Mouse (Mus musculus) testis, postnatal 14 days (tissue): ENCODE measurements at regions not wholly inside any gene's neighbourhood (a gene's known extent, or its start where the extent isn't known, plus 50 kb on each side); places are given as distances from the start of the nearest gene placed in this dataset.
"Not testable (repeated sequence)": the region's sequence is repeated elsewhere in the genome, so short reads cannot be mapped to it uniquely, and the experiment has no call there.

Experiments used
- DNase-seq: peaks from one replicate; pipeline ENCODE4 v3.0.0; 2021; ENCODE audit warnings: low spot score

GRCm38 (mm10) chr12:109749711-109750243 is 149.6 kb upstream of the Rtl1 start:
- peak; percentile 10 for DNase-seq

- no peak for DNase-seq
These were observed 154.9 kb upstream of the Rtl1 start for GRCm38 (mm10) chr12:109754986-109755385.

DNA sequence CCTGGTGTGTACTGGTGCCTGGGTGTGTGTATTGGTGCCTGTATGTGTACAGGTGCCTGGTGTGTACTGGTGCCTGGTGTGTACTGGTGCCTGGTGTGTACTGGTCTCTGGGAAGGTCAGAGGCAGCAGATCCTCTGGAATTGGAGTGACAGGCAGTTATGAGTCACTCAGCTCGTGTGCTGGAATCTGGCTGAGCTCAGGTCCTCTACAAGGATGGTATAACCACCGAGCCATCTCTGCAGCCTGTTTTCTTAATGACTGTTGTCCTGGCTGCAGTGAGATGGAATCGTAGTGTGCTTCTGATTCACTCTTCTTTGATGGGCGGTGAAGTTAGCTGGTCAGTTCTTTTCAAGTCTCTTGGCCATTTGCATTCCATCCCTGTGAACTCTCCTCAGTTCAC is 164.2 kb upstream of the Rtl1 start:
- DNase-seq = no peak

DNA sequence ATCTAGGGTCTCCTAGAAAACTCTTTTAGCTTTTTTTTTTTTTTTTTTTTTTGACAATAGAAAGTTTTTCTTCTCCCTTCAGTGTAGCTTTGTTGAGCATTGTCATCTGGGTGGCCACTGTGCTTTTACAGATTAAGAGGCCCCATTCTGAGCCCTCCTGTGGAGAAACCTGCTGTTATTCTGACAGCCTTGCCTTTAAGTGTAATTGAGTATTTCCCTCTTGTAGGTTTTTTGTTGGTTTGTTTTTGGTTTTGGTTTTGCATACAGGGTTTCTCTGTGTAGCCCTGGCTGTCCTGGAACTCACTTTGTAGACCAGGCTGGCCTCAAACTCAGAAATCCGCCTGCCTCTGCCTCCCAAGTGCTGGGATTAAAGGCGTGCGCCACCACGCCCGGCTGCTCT is 166.5 kb upstream of the Rtl1 start:
- not testable (repeated sequence) for DNase-seq

- DNase-seq = no peak
These were observed 172.4 kb upstream of the Rtl1 start for GRCm38 (mm10) chr12:109772543-109772942.

DNA sequence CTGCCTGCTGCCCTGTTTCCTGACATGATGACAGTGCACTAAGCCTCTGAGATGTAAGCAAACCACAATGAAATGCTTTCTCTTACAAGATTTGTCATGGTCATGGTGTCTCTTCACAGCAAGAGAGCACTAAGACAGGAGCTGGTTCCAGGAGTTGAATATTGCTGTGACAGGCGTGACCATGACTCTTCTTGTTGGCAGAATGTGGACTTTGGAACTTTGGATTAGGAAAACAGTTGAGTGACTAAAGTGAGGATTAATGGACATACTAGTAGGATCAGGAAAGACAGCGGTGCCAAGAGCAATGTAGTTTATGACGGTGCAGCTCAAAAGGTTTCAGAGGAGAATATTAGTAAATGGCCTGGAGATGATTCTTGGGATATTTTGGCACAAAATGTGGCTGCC is 173.8 kb upstream of the Rtl1 start:
- no peak for DNase-seq

DNA sequence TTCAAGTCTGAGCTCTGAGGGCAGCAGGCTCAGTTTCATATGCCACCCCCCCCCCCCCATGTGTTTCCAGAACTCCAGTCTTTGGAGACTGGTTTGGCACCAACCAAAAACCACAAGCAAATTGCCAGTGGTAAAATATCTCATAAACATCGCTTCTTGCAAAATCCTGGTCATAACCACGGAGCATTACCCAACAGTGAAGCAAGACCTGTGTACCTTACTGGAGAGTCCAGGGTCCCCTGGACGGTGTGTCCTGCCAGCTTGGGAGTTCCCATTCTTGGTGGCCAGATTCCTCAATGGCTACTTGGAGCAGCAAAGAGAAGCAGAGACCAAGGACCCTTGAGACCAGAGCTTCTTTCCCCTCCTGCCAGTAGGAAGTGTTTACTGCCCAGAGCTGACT is 198.7 kb upstream of the Rtl1 start:
- no peak for DNase-seq

- DNase-seq = no peak
These were observed 199.3 kb upstream of the Rtl1 start for GRCm38 (mm10) chr12:109799395-109799794.

DNA sequence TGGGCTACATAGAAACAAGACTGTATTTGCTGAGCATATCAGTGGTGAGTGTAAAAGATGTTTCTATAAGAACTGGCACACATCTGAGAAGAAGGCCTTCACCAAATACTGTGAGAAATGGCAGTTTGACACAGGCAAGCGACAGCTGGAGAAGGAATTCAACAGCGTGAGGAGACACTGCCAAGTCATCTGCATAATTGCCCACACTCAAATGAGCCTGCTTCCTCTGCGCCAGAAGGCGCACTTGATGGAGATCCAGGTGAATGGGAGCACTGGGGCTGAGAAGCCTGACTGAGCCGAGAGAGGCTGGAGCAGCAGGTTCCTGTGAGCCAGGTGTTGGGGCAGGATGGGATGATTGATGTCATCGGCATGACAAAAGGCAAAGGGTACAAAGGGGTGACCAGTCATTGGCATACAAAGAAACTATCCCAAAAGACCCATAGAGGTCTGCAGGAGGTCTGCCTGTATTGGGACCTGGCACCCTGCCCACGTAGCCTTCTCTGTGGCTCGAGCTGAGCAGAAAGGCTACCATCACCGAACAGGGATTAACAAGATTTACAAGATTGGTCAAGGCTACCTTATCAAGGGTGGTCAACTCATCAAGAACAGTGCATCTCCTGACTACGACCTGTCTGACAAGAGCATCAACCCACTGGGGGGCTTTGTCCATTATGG is 227.2 kb upstream of the Rtl1 start:
- no peak for DNase-seq

DNA sequence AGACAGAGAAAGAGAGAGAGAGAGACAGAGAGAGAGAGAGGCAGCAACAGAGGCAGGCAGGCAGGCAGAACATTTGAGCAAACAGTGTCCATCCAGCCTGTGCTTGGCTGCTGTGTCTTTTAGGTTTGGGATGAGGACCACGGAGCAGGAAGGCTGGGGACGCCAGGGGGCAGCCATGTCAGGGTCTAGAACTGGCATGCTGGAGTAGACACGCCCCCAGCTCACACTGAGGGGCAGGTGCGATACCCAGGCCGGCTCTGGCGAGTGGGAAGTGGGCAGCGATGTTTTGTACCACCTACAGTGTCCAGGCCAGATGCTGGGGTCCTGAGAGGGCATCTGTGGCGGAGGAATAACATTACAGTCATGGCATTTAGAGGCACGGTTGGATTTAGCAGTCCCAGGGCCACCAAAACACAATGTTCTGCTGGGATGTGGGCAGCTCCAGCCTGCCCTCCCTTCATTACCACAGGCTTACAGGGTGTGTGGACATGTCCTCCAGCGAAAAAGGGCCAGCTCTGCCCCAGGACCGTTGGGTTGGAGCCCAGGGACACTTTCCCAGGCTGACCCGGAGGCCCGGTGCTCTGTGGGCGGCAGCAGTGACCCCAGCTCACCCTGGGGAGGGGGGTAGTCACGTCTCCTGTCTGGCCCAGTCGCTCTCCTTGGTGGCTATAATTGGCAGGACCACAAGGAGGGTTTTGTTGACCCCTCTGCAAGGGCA is 230.3 kb upstream of the Rtl1 start:
- no peak for DNase-seq

- no peak for DNase-seq
These were observed 232.8 kb upstream of the Rtl1 start for GRCm38 (mm10) chr12:109832964-109833363.

DNA sequence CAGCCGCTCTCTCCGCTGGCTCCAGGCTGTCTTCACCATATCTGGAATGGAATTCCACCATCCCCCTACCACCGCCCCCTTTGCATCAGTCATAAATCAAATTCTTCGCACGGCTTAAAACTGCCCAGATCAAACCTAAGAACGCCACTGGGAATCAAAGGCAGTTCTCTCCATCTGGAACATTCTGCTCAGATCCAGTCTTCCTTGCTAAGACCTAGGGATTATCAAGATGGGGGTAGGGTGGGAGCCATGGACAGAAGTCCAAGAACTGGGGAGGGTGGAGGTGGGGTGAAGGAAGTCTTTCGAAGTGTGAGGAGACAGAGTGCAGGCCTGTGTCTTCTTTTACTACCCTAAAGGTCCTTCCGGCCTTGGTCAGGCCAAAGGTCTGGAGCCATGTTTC is 236.4 kb upstream of the Rtl1 start:
- no peak for DNase-seq

GRCm38 (mm10) chr12:109839126-109839587 is 239.0 kb upstream of the Rtl1 start:
- no peak for DNase-seq

DNA sequence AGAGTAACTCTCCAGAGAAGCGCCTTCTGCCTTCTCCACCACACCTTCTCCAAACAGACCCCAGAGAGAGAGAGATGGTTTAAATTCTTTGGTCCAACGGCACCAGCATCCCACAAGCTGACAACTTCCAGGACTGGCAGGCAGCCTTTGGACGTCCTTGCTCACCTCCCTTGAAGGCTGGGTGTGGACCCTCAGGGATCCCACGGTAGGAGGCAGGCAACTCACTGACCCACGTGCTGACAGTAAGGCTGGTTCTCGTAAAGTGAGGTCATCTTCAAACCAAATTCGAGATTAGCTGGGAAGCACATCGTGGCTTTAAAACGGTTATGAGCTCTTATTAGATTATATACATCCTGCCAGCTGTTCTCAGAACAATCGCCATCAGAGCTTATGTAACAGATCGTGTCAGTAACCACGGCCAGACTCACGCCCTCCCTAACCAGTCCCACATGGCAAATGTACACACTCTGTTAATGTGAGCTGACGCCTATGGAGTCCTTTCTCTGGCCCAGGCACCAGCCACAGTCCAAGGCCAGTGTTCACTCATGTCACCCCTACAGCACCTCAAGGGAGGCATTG is 239.9 kb upstream of the Rtl1 start:
- no peak for DNase-seq

GRCm38 (mm10) chr12:109844723-109845601 is 244.8 kb upstream of the Rtl1 start:
- DNase-seq = no peak

DNA sequence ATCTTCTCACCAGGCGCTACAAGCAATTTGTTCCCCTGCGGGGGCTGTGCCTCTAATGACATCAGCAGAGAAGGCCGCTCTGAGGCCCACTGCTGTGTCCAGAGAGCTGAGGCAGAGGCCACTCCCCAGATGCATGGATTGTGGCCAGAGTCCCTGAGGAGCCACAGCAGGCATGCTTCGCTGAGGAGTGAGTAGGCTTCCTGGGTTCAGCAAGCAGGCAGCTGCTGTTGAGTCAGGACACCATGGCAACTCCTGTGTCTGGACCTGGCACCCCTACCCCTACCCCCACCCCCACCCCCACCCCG is 245.4 kb upstream of the Rtl1 start:
- no peak for DNase-seq

- DNase-seq = no peak
These were observed 256.2 kb upstream of the Rtl1 start for GRCm38 (mm10) chr12:109856336-109856735.

DNA sequence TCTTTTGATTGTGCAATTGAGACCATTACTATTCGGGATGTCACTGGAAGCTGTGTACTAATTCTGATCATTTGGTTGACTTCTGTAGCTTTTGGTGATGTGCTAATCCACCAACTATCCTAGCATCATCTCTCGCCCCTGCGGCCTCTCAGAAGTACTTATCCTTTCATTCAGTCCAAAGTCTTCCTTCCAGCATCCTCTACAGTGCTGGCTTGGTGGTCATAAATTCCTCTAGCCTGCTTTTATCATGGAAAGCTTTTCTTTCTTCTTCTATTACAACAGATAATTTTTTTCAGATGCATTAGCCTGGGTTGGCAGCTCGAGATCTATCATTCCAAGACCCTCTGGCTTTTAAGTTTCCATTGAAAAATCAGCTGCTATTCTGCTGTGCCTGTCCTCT is 257.6 kb upstream of the Rtl1 start:
- no peak for DNase-seq

DNA sequence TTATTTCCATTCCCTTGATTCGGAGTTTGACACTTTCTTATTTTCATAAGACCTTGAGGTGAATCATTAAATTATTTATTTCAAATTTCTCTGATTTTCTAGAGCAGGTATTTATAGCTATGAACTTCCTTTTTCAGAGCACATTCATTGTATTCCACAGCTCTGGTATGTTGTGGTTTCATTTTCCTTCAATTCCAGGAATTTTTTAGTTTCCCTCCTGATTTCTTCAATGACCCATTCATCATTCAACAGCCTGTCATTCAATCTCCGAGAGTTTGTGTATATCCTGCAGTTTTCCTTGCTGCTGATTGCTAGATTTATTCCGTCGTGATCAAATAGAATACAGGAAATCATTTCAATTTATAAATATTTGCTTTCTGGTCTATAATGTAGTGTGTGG is 264.7 kb upstream of the Rtl1 start:
- DNase-seq = no peak

- no peak for DNase-seq
These were observed 270.9 kb upstream of the Rtl1 start for GRCm38 (mm10) chr12:109871021-109871420.

DNA sequence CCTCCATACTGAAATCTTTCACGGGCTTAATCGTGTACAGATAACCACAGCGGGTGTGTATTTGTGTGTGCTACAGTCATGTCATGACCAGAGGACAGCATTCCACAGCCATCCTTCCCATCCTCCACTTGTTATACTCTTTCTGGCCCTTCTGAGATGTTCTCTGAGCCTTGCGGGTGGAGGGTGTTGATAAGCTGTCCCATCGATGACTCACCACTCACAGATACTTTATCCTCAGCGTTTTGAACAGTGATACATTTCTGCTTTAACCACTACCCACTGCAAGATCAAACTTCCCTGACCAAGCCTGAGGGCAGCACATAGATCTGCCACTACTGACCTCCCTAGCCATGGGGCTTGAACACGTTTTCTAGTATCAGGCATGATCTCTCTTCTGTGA is 274.3 kb upstream of the Rtl1 start:
- no peak for DNase-seq

GRCm38 (mm10) chr12:109881108-109881507 is 281.0 kb upstream of the Rtl1 start:
- no peak for DNase-seq
